Mouse (Mus musculus): Measurements from ENCODE around the gene Ltb4r2. TPM values are rescaled to one million over a fixed set of nuclear protein-coding genes. Genes with fewer than 3 reads are reported as not detected.

Gene Ltb4r2
- polyA plus RNA-seq, 1 experiment from 2014 or later: 0.38 TPM

- peak overlapping the region; percentile 44 for H3K4me2 ChIP-seq (ENCODE audit: low read length)
- peaks cover 64% of the 10 kb centered on the region for H3K27me3 ChIP-seq (replicated peaks; ENCODE audit: control insufficient read depth, insufficient read depth, low read length)
- peaks cover 11% of the 10 kb centered on the region for H3K4me1 ChIP-seq (replicated peaks; ENCODE audit: control insufficient read depth, insufficient read depth, low read length)
- H3K27ac ChIP-seq (ENCODE audit: low read length): no peak overlapping the region
- WGBS: 2% methylated on average over 31 of the region's 31 CpGs
- H3K4me3 ChIP-seq (replicated peaks; ENCODE audit: low read length): peak overlapping the region; percentile 31
- H3K9ac ChIP-seq (replicated peaks; ENCODE audit: low read depth, low read length): no peak overlapping the region; the same call in 1 of the 2 replicates
- H3K36me3 ChIP-seq (ENCODE audit: control insufficient read depth, insufficient read depth): no peaks in the 10 kb centered on the region
- no peak for ATAC-seq
- H3K9me3 ChIP-seq (ENCODE audit: control insufficient read depth, low read length): no peaks in the 10 kb centered on the region
These were observed 22.1 kb downstream of the Ltb4r2 start for GRCm38 (mm10) chr14:55783171-55783957.

- H3K27ac ChIP-seq (ENCODE audit: low read length): no peak within 1 kb of the TSS
- H3K4me1 ChIP-seq (replicated peaks; ENCODE audit: control insufficient read depth, insufficient read depth, low read length): peaks cover 11% of the 10 kb centered on the region
- WGBS: 3% methylated on average over 13 of the region's 13 CpGs
- H3K4me3 ChIP-seq (replicated peaks; ENCODE audit: low read length): peak within 1 kb of the TSS; percentile 31
- H3K27me3 ChIP-seq (replicated peaks; ENCODE audit: control insufficient read depth, insufficient read depth, low read length): peaks cover 64% of the 10 kb centered on the region
- no peaks in the 10 kb centered on the region for H3K9me3 ChIP-seq (ENCODE audit: control insufficient read depth, low read length)
- no peak for ATAC-seq
- no peaks in the 10 kb centered on the region for H3K36me3 ChIP-seq (ENCODE audit: control insufficient read depth, insufficient read depth)
- H3K9ac ChIP-seq (replicated peaks; ENCODE audit: low read depth, low read length): no peak within 1 kb of the TSS; the same call in 1 of the 2 replicates
- H3K4me2 ChIP-seq (ENCODE audit: low read length): peak within 1 kb of the TSS; percentile 44
These were observed 22.7 kb downstream of the Ltb4r2 start, which contains the start of gene Adcy4 for GRCm38 (mm10) chr14:55783958-55784235. TSS of gene Adcy4 (minus strand) at chr14:55784095.

GRCm38 (mm10) chr14:55785195-55785594 lies 24.0 kb downstream of the Ltb4r2 start:
- no peak overlapping the region for H3K9ac ChIP-seq (replicated peaks; ENCODE audit: low read depth, low read length)
- H3K36me3 ChIP-seq (ENCODE audit: control insufficient read depth, insufficient read depth): no peaks in the 10 kb centered on the region
- WGBS: 24% methylated on average over 6 of the region's 6 CpGs
- peaks cover 68% of the 10 kb centered on the region for H3K27me3 ChIP-seq (replicated peaks; ENCODE audit: control insufficient read depth, insufficient read depth, low read length)
- no peak overlapping the region for H3K4me2 ChIP-seq (ENCODE audit: low read length)
- H3K27ac ChIP-seq (ENCODE audit: low read length): no peak overlapping the region
- peaks cover 11% of the 10 kb centered on the region for H3K4me1 ChIP-seq (replicated peaks; ENCODE audit: control insufficient read depth, insufficient read depth, low read length)
- ATAC-seq: no peak
- no peaks in the 10 kb centered on the region for H3K9me3 ChIP-seq (ENCODE audit: control insufficient read depth, low read length)
- no peak overlapping the region for H3K4me3 ChIP-seq (replicated peaks; ENCODE audit: low read length)

- H3K4me2 ChIP-seq (ENCODE audit: low read length): no peak overlapping the region
- H3K36me3 ChIP-seq (ENCODE audit: control insufficient read depth, insufficient read depth): no peaks in the 10 kb centered on the region
- no peak for ATAC-seq
- no peak overlapping the region for H3K4me3 ChIP-seq (replicated peaks; ENCODE audit: low read length)
- peaks cover 58% of the 10 kb centered on the region for H3K27me3 ChIP-seq (replicated peaks; ENCODE audit: control insufficient read depth, insufficient read depth, low read length)
- H3K27ac ChIP-seq (ENCODE audit: low read length): no peak overlapping the region
- WGBS: 43% methylated on average over 11 of the region's 11 CpGs
- no peaks in the 10 kb centered on the region for H3K9me3 ChIP-seq (ENCODE audit: control insufficient read depth, low read length)
- H3K9ac ChIP-seq (replicated peaks; ENCODE audit: low read depth, low read length): no peak overlapping the region
- peaks cover 11% of the 10 kb centered on the region for H3K4me1 ChIP-seq (replicated peaks; ENCODE audit: control insufficient read depth, insufficient read depth, low read length)
These were observed 26.5 kb downstream of the Ltb4r2 start for GRCm38 (mm10) chr14:55787731-55788130.

- Histone ChIP-seq H3K4me3 (replicated peaks; ENCODE audit: low read length) (no peak within 1 kb of the TSS), H3K27me3 (replicated peaks; ENCODE audit: control insufficient read depth, insufficient read depth, low read length) (peaks cover 52% of the 10 kb centered on the region), H3K9me3 (ENCODE audit: control insufficient read depth, low read length) (no peaks in the 10 kb centered on the region), H3K36me3 (ENCODE audit: control insufficient read depth, insufficient read depth) (no peaks in the 10 kb centered on the region), H3K4me2 (ENCODE audit: low read length) (peak within 1 kb of the TSS; percentile 31), H3K27ac (ENCODE audit: low read length) (no peak within 1 kb of the TSS), H3K4me1 (replicated peaks; ENCODE audit: control insufficient read depth, insufficient read depth, low read length) (peaks cover 8% of the 10 kb centered on the region), H3K9ac (replicated peaks; ENCODE audit: low read depth, low read length) (no peak within 1 kb of the TSS)
- ATAC-seq: no peak
- WGBS: 5% methylated on average over 40 of the region's 40 CpGs
These were observed 27.2 kb downstream of the Ltb4r2 start, which contains the start of gene Ripk3 for GRCm38 (mm10) chr14:55788256-55789050. TSS of gene Ripk3 (minus strand) at chr14:55788865.

- Histone ChIP-seq H3K4me1 (replicated peaks; ENCODE audit: control insufficient read depth, insufficient read depth, low read length) (no peaks in the 10 kb centered on the region), H3K9ac (replicated peaks; ENCODE audit: low read depth, low read length) (no peak overlapping the region), H3K27me3 (replicated peaks; ENCODE audit: control insufficient read depth, insufficient read depth, low read length) (peaks cover 7% of the 10 kb centered on the region; the same call in 1 of the 2 replicates), H3K36me3 (ENCODE audit: control insufficient read depth, insufficient read depth) (no peaks in the 10 kb centered on the region), H3K27ac (ENCODE audit: low read length) (no peak overlapping the region), H3K4me2 (ENCODE audit: low read length) (no peak overlapping the region), H3K9me3 (ENCODE audit: control insufficient read depth, low read length) (no peaks in the 10 kb centered on the region), H3K4me3 (replicated peaks; ENCODE audit: low read length) (no peak overlapping the region)
- 69% methylated on average over 2 of the region's 2 CpGs for WGBS
- ATAC-seq: no peak
These were observed 32.2 kb downstream of the Ltb4r2 start for GRCm38 (mm10) chr14:55793461-55793860.

GRCm38 (mm10) chr14:55793946-55794345 lies 32.7 kb downstream of the Ltb4r2 start:
- ATAC-seq: no peak
- no peaks in the 10 kb centered on the region for H3K4me1 ChIP-seq (replicated peaks; ENCODE audit: control insufficient read depth, insufficient read depth, low read length)
- no peaks in the 10 kb centered on the region for H3K9me3 ChIP-seq (ENCODE audit: control insufficient read depth, low read length)
- peaks cover 7% of the 10 kb centered on the region; the same call in 1 of the 2 replicates for H3K27me3 ChIP-seq (replicated peaks; ENCODE audit: control insufficient read depth, insufficient read depth, low read length)
- no peak overlapping the region for H3K4me3 ChIP-seq (replicated peaks; ENCODE audit: low read length)
- H3K36me3 ChIP-seq (ENCODE audit: control insufficient read depth, insufficient read depth): no peaks in the 10 kb centered on the region
- no peak overlapping the region for H3K27ac ChIP-seq (ENCODE audit: low read length)
- no peak overlapping the region for H3K9ac ChIP-seq (replicated peaks; ENCODE audit: low read depth, low read length)
- WGBS: 71% methylated on average over 2 of the region's 2 CpGs
- no peak overlapping the region for H3K4me2 ChIP-seq (ENCODE audit: low read length)

- Histone ChIP-seq H3K36me3 (ENCODE audit: control insufficient read depth, insufficient read depth) (no peaks in the 10 kb centered on the region), H3K27me3 (replicated peaks; ENCODE audit: control insufficient read depth, insufficient read depth, low read length) (0 out of 2 replicates have a peak, but pooled peaks cover 2% of the 10 kb centered on the region), H3K27ac (ENCODE audit: low read length) (no peak overlapping the region), H3K4me2 (ENCODE audit: low read length) (no peak overlapping the region), H3K4me1 (replicated peaks; ENCODE audit: control insufficient read depth, insufficient read depth, low read length) (no peaks in the 10 kb centered on the region), H3K9ac (replicated peaks; ENCODE audit: low read depth, low read length) (no peak overlapping the region), H3K4me3 (replicated peaks; ENCODE audit: low read length) (no peak overlapping the region), H3K9me3 (ENCODE audit: control insufficient read depth, low read length) (no peaks in the 10 kb centered on the region)
- WGBS: 84% methylated on average over 15 of the region's 15 CpGs
- no peak for ATAC-seq
These were observed 34.3 kb downstream of the Ltb4r2 start for GRCm38 (mm10) chr14:55795380-55796163.
